Mouse (Mus musculus) v-Abl transformed pro-B cells (cell line): ENCODE measurements around the gene Mrpl52.

Experiments
- in situ Hi-C, 2 experiments: fragments of 400-800 bp; cut with MboI; formaldehyde crosslinking; loops; one replicate each; pipeline ENCODE4 v1.15.1; 2025; ENCODE audit not compliant: unreplicated experiment in 2 of 2

The Mrpl52 gene

DNA sequence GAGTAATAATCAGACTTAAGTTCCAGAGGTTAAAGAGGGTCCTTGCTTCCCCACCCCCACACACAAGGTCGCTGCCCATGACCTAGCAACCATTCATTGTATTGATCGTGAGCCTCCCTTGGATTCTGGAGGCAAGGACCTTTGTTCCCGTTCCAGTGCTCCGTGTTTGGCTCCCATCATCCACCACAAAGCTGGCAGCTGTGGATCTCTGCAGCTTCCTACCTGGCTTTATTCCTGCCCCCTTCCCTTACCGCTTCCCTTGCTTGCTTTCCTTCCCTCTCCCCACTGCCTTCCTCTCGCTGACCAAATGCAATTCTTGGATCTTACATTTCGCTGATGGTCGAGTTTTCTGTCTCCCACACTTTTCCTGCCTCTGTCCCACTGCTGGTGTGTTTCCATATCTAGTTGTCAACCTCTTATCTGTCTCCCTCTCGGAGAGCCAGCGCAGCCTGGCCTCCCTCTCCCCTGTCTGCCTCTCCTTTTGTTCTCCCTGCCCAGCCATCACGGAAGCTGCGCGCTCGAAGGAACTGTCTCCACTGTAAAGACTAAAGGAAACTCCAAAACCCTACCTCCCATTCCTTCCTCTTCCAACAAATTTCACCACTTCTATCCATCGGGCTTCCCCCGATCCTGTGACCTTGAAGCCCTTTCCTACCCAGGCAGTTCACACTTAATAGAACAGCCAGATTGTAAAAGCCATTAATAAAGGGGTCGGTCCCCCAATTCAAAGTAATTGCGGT is 3.9 kb downstream of the Mrpl52 start:
- in situ Hi-C loops, result loop anchor here in 1 of 2 experiments (25.0 kb wide), 1 partner anchor 368 kb away; no protein-coding TSS in a partner anchor

DNA sequence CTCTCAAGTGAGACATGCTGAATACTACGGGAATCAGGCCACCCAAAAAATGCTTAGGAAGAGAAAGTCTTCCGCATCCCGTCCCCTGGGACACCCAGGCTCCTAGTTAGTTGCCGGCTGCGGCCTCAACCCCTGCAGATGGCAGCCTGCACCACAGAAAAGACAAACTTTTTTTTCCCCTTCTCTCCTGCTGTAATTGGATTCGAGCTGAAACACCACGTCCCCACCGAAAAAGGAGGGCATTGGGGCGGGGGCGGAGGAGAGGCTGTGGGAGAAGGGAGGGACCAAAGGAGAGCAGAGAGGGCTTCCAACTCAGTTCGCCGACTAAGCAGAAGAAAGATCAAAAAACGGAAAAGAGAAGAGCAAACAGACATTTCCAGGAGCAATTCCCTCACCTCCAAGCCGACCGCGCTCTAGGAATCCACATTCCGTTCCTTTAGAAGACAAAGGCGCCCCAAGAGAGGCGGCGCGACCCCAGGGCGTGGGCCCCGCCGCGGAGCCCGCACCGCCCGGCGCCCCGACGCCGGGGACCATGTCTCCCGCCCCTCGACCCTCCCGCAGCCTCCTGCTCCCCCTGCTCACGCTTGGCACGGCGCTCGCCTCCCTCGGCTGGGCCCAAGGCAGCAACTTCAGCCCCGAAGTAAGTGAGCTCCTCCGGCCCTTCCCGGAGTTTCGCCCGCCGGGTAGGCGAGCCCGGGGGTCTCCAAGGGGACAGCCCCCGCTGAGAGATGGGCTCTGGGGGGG is 4.8 kb downstream of the Mrpl52 start, which contains the start of gene Mmp14:
Mmp14 (plus strand) TSS at position 279 of the 744 bp plus-strand sequence.
- in situ Hi-C loops, result loop anchor here in 1 of 2 experiments (25.0 kb wide), 1 partner anchor 369 kb away; no protein-coding TSS in a partner anchor

DNA sequence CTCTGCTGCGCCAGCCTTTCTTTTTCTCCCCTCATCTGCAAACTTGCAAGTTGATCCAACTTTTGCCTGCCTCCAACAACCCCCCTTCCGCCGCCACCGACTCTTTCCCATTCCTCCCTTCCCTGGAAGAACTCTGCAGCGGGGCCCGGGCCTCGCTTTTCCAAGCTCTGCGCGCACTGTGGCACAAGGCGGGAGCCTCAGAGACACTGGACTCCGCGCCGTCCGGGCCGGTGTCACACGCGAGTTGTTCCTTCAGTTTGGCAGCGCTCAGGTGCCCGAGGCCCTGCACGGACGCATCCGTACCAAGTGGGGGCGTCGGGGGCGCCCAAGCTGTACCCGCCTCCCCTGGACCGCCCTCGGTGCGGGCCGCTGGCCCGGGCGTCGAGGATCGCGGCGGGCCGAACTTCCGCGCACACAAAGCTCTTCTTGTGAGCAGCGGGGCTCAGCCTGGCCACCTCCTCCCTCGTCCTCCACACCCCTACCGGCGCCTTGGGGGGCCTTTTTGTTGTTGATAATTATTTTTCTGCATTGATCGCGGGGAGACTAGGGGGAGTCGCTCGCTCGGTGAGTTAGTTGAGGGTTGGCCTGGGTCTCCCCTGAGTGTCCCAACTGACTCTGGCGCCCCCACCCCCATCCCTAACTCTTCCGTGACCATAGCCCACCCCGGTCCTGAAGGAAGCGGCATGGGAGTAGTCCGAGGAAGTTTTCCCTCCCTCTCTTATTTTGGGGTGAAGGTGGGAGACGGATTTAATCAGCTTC is 5.5 kb downstream of the Mrpl52 start:
- in situ Hi-C loops, result loop anchor here in 1 of 2 experiments (25.0 kb wide), 1 partner anchor 370 kb away; no protein-coding TSS in a partner anchor

DNA sequence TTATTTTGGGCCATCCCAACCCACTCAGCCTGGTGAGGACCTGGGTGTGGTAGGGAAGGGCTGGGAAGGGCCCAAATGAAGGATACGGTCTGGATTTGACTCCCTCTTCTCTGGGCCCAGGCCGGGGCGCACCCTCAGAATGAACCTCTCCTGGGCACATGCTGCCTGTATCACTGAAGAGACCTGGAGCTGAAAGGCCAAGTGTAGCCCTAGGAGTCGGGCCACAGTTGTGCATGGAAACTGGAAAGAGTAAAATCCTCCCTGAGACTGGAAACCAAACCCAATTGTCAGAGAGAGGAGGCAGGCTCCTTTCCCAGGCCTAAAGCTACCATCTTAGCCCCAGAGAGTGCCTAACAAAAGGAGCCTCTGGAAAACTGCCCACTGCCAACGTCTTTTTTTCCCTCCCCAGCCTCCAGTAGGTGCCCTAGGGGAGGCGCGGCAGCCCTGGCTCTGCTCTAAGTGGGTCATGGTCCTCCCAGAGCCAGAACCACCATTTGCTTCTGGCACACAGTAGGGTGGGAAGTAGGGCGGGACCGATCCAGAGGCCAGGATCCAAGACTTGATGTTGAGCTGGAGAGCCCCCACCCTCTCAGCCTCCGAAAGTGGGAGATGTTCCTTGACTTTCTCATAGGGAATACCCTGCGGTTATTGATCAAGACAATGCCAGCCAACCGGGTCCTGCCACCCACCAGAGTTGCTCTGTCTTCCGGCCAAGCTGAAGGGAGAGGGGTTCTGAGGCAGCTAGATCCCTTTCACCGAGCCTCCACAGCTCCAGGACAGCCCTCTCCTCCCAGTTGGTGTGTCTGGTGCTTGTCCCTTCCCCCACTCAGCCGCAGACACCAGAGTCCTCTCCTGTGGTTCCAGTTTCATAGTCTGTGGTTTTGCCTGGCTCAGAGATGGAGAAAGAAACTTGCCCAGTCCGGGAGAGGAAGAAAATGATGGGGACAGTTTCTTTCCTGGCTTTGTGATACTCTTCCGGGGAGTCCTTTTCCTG is 6.4 kb downstream of the Mrpl52 start:
- in situ Hi-C loops, result loop anchor here in 1 of 2 experiments (25.0 kb wide), 1 partner anchor 371 kb away; no protein-coding TSS in a partner anchor

DNA sequence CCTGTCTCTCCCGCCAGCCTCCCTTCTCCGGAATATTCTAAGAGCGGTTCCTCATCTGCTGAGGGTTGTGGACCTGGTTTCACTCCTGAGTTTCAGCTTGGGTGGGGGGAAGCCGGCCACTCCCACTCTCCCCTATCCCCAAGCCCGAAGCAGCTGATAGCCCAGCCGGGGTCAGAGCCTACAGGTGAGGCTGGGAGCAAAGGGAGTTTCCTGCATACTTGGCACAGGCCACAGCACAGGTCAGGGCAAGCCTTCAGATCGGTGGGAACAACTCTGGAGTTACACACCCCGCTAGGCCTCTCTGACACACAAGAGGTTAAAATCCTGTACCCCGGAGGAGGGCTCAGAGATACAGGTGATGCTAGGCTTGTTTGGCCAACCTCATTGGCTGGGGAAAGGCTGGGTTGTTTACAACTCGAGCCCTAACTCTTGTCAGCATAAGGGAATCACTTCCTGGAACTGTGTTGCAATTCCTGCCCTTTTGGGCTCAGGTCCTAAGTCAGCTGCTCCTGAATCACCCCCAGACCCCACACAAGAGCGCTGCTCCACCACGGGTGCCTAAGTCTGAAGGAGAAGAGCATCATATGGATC is 7.3 kb downstream of the Mrpl52 start:
- in situ Hi-C loops, result loop anchor here in 1 of 2 experiments (25.0 kb wide), 1 partner anchor 372 kb away; no protein-coding TSS in a partner anchor

DNA sequence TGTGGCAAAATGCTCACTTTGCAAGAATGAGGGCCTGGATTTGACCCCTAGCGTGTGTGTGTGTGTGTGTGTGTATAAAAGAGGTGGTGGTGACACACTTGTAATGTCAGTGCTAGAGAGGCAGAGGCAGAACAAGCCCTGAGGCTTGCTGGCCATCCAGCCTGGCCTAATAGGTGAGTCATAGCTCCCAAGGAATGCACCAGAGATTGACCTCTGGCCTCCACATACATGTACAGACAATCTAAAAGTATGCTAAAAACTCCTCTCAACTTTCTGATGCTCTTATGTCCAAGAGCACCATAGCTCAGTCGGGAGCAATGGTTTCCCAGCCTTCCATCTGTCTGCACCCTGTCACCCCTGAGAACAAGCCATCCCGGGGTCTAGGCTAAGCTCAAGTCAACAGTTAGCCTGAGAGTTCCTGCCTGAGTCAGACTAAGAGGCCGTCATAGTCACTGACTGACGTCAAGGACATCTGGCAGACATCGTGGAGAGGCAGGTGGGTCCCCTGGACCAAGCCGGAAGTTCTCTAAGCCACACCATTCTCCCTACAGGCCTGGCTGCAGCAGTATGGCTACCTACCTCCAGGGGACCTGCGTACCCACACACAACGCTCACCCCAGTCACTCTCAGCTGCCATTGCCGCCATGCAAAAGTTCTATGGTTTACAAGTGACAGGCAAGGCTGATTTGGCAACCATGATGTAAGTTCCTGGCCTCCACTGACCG is 8.6 kb downstream of the Mrpl52 start:
- in situ Hi-C loops, result loop anchor here in 1 of 2 experiments (25.0 kb wide), 1 partner anchor 373 kb away; no protein-coding TSS in a partner anchor

DNA sequence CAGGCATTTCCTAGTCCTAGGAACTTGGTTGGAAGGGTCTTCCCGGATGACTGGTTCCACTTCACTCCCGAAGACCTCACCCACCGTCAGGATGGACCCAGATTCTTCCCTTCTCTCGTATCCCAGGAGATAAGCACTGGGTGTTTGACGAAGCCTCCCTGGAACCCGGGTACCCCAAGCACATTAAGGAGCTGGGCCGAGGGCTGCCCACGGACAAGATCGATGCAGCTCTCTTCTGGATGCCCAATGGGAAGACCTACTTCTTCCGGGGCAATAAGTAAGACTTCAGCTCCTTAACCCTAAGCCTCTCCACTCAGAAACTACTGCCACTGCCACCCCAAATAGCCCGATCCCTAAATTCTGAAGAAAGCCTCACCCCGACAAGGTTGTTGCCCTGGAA is 12.4 kb downstream of the Mrpl52 start:
- in situ Hi-C loops, result loop anchor here in 1 of 2 experiments (25.0 kb wide), 1 partner anchor 377 kb away; no protein-coding TSS in a partner anchor

DNA sequence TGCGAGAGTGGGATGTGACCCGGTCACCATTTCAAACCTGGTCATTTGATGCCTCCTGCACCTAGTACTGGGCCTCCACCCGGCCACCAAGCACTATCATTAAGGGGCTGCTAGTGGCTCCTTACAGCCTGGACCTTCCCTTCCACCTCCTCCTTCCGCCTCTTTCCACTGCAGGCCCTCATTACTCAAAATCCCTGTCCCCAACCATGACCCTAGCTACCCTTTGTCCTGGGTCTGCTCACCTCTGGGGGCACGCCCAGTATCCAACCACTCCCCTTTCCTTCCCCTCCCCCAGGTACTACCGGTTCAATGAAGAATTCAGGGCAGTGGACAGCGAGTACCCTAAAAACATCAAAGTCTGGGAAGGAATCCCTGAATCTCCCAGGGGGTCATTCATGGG is 12.9 kb downstream of the Mrpl52 start:
- in situ Hi-C loops, result loop anchor here in 1 of 2 experiments (25.0 kb wide), 1 partner anchor 377 kb away; no protein-coding TSS in a partner anchor

DNA sequence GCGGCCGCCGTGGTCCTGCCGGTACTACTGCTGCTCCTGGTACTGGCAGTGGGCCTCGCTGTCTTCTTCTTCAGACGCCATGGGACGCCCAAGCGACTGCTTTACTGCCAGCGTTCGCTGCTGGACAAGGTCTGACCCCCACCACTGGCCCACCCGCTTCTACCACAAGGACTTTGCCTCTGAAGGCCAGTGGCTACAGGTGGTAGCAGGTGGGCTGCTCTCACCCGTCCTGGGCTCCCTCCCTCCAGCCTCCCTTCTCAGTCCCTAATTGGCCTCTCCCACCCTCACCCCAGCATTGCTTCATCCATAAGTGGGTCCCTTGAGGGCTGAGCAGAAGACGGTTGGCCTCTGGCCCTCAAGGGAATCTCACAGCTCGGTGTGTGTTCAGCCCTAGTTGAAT is 13.8 kb downstream of the Mrpl52 start:
- in situ Hi-C loops, result loop anchor here in 1 of 2 experiments (25.0 kb wide), 1 partner anchor 378 kb away; no protein-coding TSS in a partner anchor

DNA sequence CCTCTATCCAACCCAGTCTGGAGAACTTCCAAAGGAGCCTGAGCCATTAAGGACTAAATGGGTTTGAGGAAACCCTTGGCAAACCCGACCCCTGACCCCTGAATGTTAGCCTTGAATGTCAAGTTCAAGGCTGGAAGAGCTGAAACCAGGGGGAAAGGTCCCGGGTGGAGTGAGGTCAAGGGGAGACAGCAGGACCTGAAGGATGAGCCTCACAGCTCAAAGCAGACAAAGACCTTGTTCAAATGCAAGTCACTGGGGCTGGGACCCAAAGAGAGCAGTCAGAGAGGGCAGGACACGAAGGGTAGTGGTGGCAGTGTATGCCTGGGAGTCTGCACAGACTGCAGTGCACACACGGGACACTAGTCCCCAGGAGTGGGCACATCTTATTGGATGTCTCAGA is 14.7 kb downstream of the Mrpl52 start:
- in situ Hi-C loops, result loop anchor here in 1 of 2 experiments (25.0 kb wide), 1 partner anchor 379 kb away; no protein-coding TSS in a partner anchor

DNA sequence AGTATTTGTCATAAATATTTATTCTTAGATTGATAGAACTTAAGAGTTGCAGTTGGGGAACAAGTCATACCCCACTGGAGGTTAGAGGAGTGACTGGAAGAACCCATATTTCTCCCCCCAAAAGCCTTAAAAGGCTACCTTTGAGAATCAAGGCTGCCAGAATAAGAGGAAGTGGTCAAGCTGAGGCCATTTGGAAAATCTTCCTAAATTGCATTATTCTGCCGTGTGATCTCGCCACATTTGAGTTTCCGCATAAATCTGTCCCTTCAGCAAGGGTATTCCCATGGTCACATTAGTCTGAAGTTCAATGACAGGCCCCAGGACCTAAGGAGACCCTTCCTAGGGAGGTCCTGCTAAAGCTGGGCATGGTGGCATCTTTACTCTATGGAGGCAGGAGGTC is 15.8 kb downstream of the Mrpl52 start:
- in situ Hi-C loops, result loop anchor here in 1 of 2 experiments (25.0 kb wide), 1 partner anchor 380 kb away; no protein-coding TSS in a partner anchor

DNA sequence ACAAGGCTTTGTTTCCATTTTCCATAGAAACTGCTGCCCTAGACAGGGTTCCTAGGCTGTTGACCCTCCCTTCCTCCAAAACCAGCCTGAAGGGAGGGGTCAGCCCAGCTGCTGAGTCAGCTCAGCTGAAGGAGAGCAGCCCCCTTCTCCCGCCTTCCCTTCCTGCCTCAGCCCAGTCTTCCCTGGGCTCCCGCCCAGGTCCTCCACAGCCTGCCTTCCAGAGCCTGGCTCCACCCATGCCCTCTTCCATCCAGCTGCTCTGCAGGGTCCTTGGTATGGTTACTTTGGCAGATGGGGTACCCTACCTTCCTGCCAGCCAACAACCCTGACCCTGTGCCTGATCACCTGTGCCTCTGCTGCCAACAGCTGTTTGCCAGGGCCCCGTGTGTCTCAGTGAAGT is 16.5 kb downstream of the Mrpl52 start:
- in situ Hi-C loops, result loop anchor here in 1 of 2 experiments (25.0 kb wide), 1 partner anchor 381 kb away; no protein-coding TSS in a partner anchor

DNA sequence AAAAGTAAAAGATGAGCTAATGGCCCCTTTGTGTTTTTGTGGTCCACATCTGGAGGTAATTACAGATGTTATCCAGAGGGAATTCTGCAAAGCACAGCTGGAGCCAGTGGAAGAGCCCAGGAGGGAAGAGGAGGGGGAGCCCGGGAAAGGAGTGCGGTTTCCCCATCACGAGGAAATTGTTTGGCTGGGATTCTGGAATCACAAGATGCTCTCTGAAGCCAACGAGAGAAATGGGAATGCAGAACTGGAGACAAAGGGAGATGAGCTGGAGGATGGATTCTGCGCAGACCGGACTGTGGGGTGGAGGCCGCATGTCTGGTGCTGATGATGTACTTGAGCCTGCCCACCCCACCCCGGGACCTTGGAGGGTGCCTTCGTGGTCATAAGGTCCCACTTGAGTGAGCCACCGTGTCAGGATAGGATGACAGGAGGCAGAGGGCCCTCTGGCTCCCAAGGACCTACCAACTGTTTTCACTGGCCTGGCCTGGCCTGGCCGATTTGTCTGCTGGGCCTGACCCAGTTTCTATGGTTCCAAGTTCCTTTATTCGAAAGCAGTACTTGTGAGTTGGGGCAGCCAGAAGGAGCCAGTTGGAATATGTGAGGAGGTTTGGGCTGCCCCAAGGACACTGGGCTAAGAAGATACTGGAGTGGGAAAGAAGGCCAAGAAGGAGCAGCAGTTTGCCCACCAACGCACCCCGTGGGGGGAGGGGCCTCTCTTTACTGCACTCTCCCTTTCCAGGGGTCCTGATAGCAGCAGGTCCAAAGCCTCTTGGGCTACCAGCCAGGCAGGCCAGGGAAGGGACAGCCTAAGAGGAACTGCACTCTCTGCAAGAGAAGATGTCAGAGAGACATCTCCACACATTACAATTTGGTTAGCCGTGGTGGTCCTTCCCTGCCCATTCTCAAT is 17.3 kb downstream of the Mrpl52 start:
- in situ Hi-C loops, result loop anchor here in 1 of 2 experiments (25.0 kb wide), 1 partner anchor 382 kb away; no protein-coding TSS in a partner anchor

DNA sequence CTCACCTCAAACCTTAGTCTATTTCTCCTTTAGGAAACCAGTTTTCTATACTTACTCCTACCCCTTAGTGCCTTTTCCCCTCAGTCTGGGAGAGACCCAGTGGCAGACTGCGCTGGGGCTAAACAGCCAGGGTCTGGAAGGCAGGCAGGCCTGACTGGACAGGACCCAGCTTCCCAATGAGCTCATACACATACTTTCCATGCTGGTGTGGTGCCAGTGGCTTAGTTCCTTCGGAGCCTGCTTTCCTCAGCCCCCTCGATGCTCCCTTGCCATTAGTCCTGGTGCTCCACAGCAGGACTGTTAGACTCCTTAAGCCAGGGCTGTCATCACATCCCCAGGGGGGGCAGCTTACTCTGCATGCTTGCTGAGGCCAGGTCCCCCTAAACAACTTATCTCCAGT is 18.8 kb downstream of the Mrpl52 start:
- in situ Hi-C loops, result loop anchor here in 1 of 2 experiments (5.0 to 25.0 kb wide), 2 partner anchors 213 to 383 kb away; no protein-coding TSS in a partner anchor

DNA sequence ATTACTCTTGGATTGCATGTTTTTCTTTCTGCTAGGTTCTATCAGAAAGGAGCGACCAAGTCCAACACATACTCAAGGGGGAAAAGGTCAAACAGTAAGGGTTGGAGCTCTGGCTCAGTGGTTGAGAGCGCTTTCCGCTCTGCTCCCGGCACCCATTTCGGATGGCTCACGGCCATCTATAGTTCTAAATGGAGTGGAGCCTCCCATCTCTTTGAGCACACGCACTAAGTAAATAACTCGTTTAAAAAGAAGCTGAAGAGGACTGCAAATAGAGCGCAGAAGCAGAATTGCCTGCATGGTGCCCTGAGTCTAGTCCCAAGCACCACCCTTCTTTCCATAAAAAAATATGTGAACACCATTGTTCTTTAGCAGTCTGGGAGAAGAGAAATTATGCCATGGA is 26.9 kb downstream of the Mrpl52 start:
- in situ Hi-C loops, result no loop called here

DNA sequence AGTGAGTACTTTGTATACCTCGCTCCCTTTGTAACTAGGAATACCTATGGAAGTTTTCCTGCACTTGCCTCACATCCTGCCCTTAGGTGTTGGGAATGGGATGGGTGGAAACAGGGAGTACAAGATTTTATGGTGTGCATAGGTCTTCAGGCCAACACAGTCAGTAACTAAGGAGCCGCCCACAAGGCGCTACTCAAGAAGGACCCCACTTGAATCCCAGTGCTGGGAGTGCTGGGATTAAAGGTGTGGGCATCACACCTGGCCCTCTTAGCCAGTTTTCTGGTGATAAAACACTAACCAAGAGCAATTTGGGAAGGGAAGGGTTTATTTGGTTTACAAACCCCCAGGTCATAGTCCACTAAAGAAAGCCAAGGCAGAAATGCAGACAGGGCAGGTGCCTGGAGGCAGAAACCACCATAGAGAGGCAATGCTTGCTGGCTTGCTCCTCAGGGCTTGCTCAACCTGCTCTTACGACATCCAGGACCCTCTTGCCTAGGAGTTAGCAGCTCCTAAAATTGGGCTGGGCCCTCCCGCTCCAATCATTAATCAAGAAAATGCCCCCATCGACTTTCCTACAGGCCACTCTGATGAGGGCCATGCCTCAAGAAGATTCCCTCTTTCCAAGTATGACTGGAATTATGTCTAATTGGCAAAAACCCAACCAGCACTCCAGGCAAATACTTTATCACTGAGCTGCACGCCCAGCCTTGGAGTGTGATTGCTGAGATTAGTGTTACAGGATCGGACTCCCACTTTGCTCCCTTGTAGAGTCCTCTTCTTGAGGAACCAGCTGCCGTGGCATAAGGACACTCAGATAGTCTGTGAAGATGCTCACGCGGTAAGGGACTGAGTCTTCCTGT is 28.2 kb downstream of the Mrpl52 start:
- in situ Hi-C loops, result loop anchor here in 1 of 2 experiments (5.0 kb wide), 1 partner anchor 218 kb away; no protein-coding TSS in a partner anchor
